Mouse (Mus musculus): ENCODE results near the gene Spef2. TPM values are rescaled to one million over a fixed set of nuclear protein-coding genes. Genes with fewer than 3 reads are reported as not detected.

The Spef2 gene
- polyA plus RNA-seq, 1 experiment from 2014 or later = 0.41 TPM

- Histone ChIP-seq H3K36me3 (no peaks in the 10 kb centered on the region), H3K4me1 (no peaks in the 10 kb centered on the region), H3K9me3 (no peaks in the 10 kb centered on the region), H3K27me3 (no peaks in the 10 kb centered on the region), H3K4me3 (no peak overlapping the region), H3K27ac (no peak overlapping the region), H3K4me2 (no peak overlapping the region), H3K9ac (no peak overlapping the region)
- 84% methylated on average over 12 of the region's 12 CpGs for WGBS
- ATAC-seq (ENCODE audit: insufficient number of reproducible peaks, insufficient read depth, low FRiP score, low TSS enrichment, low read depth) = no peak
Observed at GRCm38 (mm10) chr15:9634471-9634870, 114.2 kb downstream of the Spef2 start.

- Histone ChIP-seq H3K27ac (no peak overlapping the region), H3K9ac (no peak overlapping the region), H3K4me1 (no peaks in the 10 kb centered on the region), H3K4me2 (no peak overlapping the region), H3K4me3 (no peak overlapping the region), H3K36me3 (no peaks in the 10 kb centered on the region), H3K9me3 (no peaks in the 10 kb centered on the region), H3K27me3 (no peaks in the 10 kb centered on the region)
- ATAC-seq (ENCODE audit: insufficient number of reproducible peaks, insufficient read depth, low FRiP score, low TSS enrichment, low read depth) = no peak
- WGBS = 95% methylated on average over 6 of the region's 6 CpGs
Observed at GRCm38 (mm10) chr15:9631657-9632056, 117.0 kb downstream of the Spef2 start.

GRCm38 (mm10) chr15:9629660-9630059 lies 119.0 kb downstream of the Spef2 start:
- H3K9me3 ChIP-seq = no peaks in the 10 kb centered on the region
- H3K27me3 ChIP-seq = no peaks in the 10 kb centered on the region
- H3K9ac ChIP-seq = no peak overlapping the region
- ATAC-seq (ENCODE audit: insufficient number of reproducible peaks, insufficient read depth, low FRiP score, low TSS enrichment, low read depth) = no peak
- 85% methylated on average over 1 of the region's 1 CpGs for WGBS
- no peak overlapping the region for H3K4me3 ChIP-seq
- no peaks in the 10 kb centered on the region for H3K4me1 ChIP-seq
- no peak overlapping the region for H3K4me2 ChIP-seq
- H3K36me3 ChIP-seq = no peaks in the 10 kb centered on the region
- H3K27ac ChIP-seq = no peak overlapping the region

- no peak for ATAC-seq (ENCODE audit: insufficient number of reproducible peaks, insufficient read depth, low FRiP score, low TSS enrichment, low read depth)
- Histone ChIP-seq H3K4me1 (no peaks in the 10 kb centered on the region), H3K27me3 (no peaks in the 10 kb centered on the region), H3K4me2 (no peak overlapping the region), H3K9ac (no peak overlapping the region), H3K27ac (no peak overlapping the region), H3K9me3 (no peaks in the 10 kb centered on the region), H3K4me3 (no peak overlapping the region), H3K36me3 (no peaks in the 10 kb centered on the region)
- 69% methylated on average over 2 of the region's 2 CpGs for WGBS
Observed at GRCm38 (mm10) chr15:9624619-9625018, 124.0 kb downstream of the Spef2 start.

- H3K4me3 ChIP-seq = no peak overlapping the region
- no peak overlapping the region for H3K9ac ChIP-seq
- no peaks in the 10 kb centered on the region for H3K4me1 ChIP-seq
- H3K9me3 ChIP-seq = no peaks in the 10 kb centered on the region
- no peak overlapping the region for H3K27ac ChIP-seq
- no peak for ATAC-seq (ENCODE audit: insufficient number of reproducible peaks, insufficient read depth, low FRiP score, low TSS enrichment, low read depth)
- H3K27me3 ChIP-seq = no peaks in the 10 kb centered on the region
- 66% methylated on average over 4 of the region's 4 CpGs for WGBS
- H3K36me3 ChIP-seq = no peaks in the 10 kb centered on the region
- no peak overlapping the region for H3K4me2 ChIP-seq
Observed at GRCm38 (mm10) chr15:9608177-9608576, 140.5 kb downstream of the Spef2 start.

GRCm38 (mm10) chr15:9600088-9600455 lies 148.6 kb downstream of the Spef2 start:
- 88% methylated on average over 6 of the region's 6 CpGs for WGBS
- Histone ChIP-seq H3K4me3 (no peak overlapping the region), H3K36me3 (no peaks in the 10 kb centered on the region), H3K27ac (no peak overlapping the region), H3K4me2 (no peak overlapping the region), H3K27me3 (no peaks in the 10 kb centered on the region), H3K9ac (no peak overlapping the region), H3K4me1 (no peaks in the 10 kb centered on the region), H3K9me3 (no peaks in the 10 kb centered on the region)
- no peak for ATAC-seq (ENCODE audit: insufficient number of reproducible peaks, insufficient read depth, low FRiP score, low TSS enrichment, low read depth)

GRCm38 (mm10) chr15:9599382-9600087 lies 149.1 kb downstream of the Spef2 start:
- H3K36me3 ChIP-seq = no peaks in the 10 kb centered on the region
- no peak overlapping the region for H3K27ac ChIP-seq
- no peaks in the 10 kb centered on the region for H3K27me3 ChIP-seq
- no peaks in the 10 kb centered on the region for H3K9me3 ChIP-seq
- no peak for ATAC-seq (ENCODE audit: insufficient number of reproducible peaks, insufficient read depth, low FRiP score, low TSS enrichment, low read depth)
- no peak overlapping the region for H3K9ac ChIP-seq
- 81% methylated on average over 12 of the region's 12 CpGs for WGBS
- H3K4me2 ChIP-seq = no peak overlapping the region
- H3K4me1 ChIP-seq = no peaks in the 10 kb centered on the region
- H3K4me3 ChIP-seq = no peak overlapping the region

GRCm38 (mm10) chr15:9596298-9597060 lies 152.2 kb downstream of the Spef2 start:
- H3K9ac ChIP-seq = no peak overlapping the region
- H3K36me3 ChIP-seq = no peaks in the 10 kb centered on the region
- no peaks in the 10 kb centered on the region for H3K4me1 ChIP-seq
- no peak overlapping the region for H3K27ac ChIP-seq
- H3K4me3 ChIP-seq = no peak overlapping the region
- no peaks in the 10 kb centered on the region for H3K27me3 ChIP-seq
- H3K4me2 ChIP-seq = no peak overlapping the region
- ATAC-seq (ENCODE audit: insufficient number of reproducible peaks, insufficient read depth, low FRiP score, low TSS enrichment, low read depth) = no peak
- WGBS = 87% methylated on average over 6 of the region's 6 CpGs
- H3K9me3 ChIP-seq = no peaks in the 10 kb centered on the region

GRCm38 (mm10) chr15:9589939-9590338 lies 158.7 kb downstream of the Spef2 start:
- H3K4me2 ChIP-seq = no peak overlapping the region
- WGBS = 84% methylated on average over 4 of the region's 4 CpGs

GRCm38 (mm10) chr15:9580470-9581280 lies 168.0 kb downstream of the Spef2 start:
- H3K9me3 ChIP-seq = no peaks in the 10 kb centered on the region
- no peak overlapping the region for H3K4me2 ChIP-seq
- no peaks in the 10 kb centered on the region for H3K27me3 ChIP-seq
- no peak overlapping the region for H3K9ac ChIP-seq
- no peak overlapping the region for H3K4me3 ChIP-seq
- H3K36me3 ChIP-seq = no peaks in the 10 kb centered on the region
- H3K27ac ChIP-seq = no peak overlapping the region
- WGBS = 72% methylated on average over 11 of the region's 11 CpGs
- no peak for ATAC-seq (ENCODE audit: insufficient number of reproducible peaks, insufficient read depth, low FRiP score, low TSS enrichment, low read depth)
- no peaks in the 10 kb centered on the region for H3K4me1 ChIP-seq

More at GRCm38 (mm10) chr15:9589939-9590338, 158.7 kb downstream of the Spef2 start:
- Histone ChIP-seq H3K27me3 (no peaks in the 10 kb centered on the region), H3K36me3 (no peaks in the 10 kb centered on the region), H3K9ac (no peak overlapping the region), H3K9me3 (no peaks in the 10 kb centered on the region), H3K4me3 (no peak overlapping the region), H3K4me1 (no peaks in the 10 kb centered on the region), H3K27ac (no peak overlapping the region)
- ATAC-seq (ENCODE audit: insufficient number of reproducible peaks, insufficient read depth, low FRiP score, low TSS enrichment, low read depth) = no peak

- Histone ChIP-seq H3K4me1 (no peaks in the 10 kb centered on the region), H3K36me3 (no peaks in the 10 kb centered on the region), H3K4me2 (no peak overlapping the region), H3K4me3 (no peak overlapping the region), H3K9me3 (no peaks in the 10 kb centered on the region), H3K9ac (no peak overlapping the region), H3K27me3 (no peaks in the 10 kb centered on the region), H3K27ac (no peak overlapping the region)
- no peak for ATAC-seq (ENCODE audit: insufficient number of reproducible peaks, insufficient read depth, low FRiP score, low TSS enrichment, low read depth)
- WGBS = 63% methylated on average over 4 of the region's 4 CpGs
Observed at GRCm38 (mm10) chr15:9577303-9577702, 171.4 kb downstream of the Spef2 start.
